Mouse (Mus musculus) megakaryocyte, embryonic 14.5 days (primary cell): ENCODE measurements around the gene Gm26938.

Experiments
- FLI1 ChIP-seq: IDR thresholded peaks from 2 replicates; pipeline ENCODE4 v1.6.1; 2012; ENCODE audit warnings: low read length, inconsistent platforms, mixed read lengths
- GATA1 ChIP-seq: IDR thresholded peaks from 3 replicates; pipeline ENCODE4 v1.6.1; 2012; ENCODE audit warnings: mixed read lengths, low read length, inconsistent platforms, borderline replicate concordance

DNA sequence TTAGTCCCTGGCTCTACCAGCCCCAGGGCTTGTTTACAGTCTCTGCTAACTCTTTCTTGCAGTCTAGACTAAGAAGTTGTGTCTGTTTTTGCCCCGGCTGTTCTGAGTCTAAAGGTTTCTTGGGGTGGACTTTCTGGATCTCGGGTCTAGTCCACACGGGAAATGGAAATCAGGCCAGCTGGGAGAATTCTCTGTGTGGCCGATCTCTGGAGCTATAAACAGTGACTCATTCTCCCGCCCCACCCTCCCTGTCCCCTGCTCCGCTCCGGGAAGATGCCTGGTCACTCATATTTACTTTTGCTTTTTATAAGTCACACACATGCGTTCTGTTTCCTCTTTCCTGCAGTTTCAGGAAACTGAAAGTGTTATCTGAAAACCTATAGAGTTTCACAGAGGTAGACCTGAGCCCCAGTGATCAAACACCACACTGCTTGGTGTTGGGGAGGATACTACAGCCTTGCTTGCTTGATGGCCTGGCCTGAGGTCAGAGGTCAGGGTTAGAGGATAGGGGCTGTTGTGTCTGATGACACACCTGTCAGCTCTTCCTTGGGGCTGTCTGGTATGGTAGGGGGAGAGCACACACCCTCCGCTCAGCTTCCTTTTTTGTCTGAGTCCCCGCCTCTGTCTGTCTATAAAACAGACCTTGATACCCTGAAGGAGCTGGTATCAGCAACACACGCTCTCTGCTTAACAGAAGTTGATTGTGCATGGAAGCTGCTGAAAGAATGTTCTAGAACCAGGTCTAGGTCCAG lies 32.7 kb downstream of the Gm26938 start:
- TF ChIP-seq GATA1: no peak
- TF ChIP-seq FLI1: no peak
